Mouse (Mus musculus): ENCODE measurements around the gene Slc25a34. TPM values are rescaled to one million over a fixed set of nuclear protein-coding genes. Genes with fewer than 3 reads are reported as not detected.
A peak's percentile ranks its signal among the peaks of the same experiment; 100 is the strongest.

Slc25a34 gene
- total RNA-seq, 1 experiment from 2014 or later = not detected

GRCm38 (mm10) chr4:141624983-141625773 lies 1.6 kb upstream of the Slc25a34 start:
- ATAC-seq (replicated peaks in 1 of 2; ENCODE audit: insufficient read depth in 1 of 2, low FRiP score in 2 of 2, low TSS enrichment in 1 of 2, low read depth in 1 of 2, poor library complexity in 2 of 2, severe bottlenecking in 2 of 2) = peak; percentile 61 to 68; a peak in 3 of 4 replicates

- no peak for ATAC-seq (replicated peaks in 1 of 2; ENCODE audit: insufficient read depth in 1 of 2, low FRiP score in 2 of 2, low TSS enrichment in 1 of 2, low read depth in 1 of 2, poor library complexity in 2 of 2, severe bottlenecking in 2 of 2)
Observed at GRCm38 (mm10) chr4:141624134-141624533, 513 bp upstream of the Slc25a34 start.

DNA sequence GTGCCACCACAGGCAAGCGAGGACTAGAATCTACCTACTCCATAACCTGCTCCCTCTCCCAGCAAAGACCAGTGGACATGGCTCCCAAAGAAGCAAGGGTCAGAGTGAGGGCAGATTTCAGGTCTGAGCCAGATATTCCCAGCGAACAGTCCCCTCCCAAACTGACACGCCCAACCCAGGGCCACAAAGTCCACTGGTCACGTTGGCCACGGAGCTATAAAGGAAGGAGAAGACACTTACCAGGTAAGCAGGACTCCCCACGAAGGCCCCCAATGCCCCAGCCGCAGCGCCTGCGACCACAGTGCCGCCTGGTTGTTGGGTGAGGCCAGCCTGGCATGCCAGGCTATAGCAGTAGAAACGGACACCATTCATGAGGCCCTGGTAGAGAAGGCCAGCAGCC lies 584 bp downstream of the Slc25a34 start:
- no peak for ATAC-seq (replicated peaks in 1 of 2; ENCODE audit: insufficient read depth in 1 of 2, low FRiP score in 2 of 2, low TSS enrichment in 1 of 2, low read depth in 1 of 2, poor library complexity in 2 of 2, severe bottlenecking in 2 of 2)

- no peak for ATAC-seq (replicated peaks in 1 of 2; ENCODE audit: insufficient read depth in 1 of 2, low FRiP score in 2 of 2, low TSS enrichment in 1 of 2, low read depth in 1 of 2, poor library complexity in 2 of 2, severe bottlenecking in 2 of 2)
Observed at GRCm38 (mm10) chr4:141622580-141622979, 1.0 kb downstream of the Slc25a34 start.

DNA sequence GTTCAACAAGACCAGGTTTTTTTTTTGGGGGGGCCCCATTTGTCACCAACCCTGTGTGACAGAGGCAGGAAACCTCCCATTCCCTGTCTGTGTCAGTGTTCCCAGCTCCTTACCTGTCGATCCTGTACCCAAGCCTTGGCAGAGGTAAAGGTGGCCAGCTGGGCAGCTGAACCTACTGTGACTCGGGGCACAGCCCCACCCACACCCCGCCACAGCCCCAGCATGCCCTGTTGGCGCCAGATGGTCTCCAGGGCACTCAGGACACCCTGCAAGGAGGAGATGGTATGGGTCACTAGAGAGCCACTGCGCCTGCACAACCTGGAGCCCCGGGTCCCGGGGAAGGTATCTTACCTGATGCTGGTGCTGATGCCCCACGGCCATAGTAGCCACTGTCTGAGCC lies 1.5 kb downstream of the Slc25a34 start:
- no peak for ATAC-seq (replicated peaks in 1 of 2; ENCODE audit: insufficient read depth in 1 of 2, low FRiP score in 2 of 2, low TSS enrichment in 1 of 2, low read depth in 1 of 2, poor library complexity in 2 of 2, severe bottlenecking in 2 of 2)

DNA sequence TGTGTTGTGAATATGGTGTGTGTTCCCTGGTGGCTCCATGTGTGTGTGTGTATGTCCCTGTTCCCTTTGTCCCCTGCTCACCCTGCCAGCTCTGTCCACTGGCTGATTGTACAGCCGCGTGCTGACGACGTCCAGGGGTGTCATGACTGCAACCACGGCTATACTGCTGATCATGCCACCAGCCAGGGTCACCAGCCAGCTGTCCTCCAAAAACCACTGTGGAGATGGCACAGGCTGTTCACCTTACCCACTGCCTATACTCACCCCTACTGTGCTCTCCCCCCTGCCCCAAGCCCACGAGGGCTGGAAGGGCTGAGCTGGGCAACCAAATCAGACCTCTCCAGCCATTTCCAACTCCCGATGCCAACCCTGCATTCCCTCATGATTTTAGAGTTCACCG lies 2.3 kb downstream of the Slc25a34 start:
- ATAC-seq (replicated peaks in 1 of 2; ENCODE audit: insufficient read depth in 1 of 2, low FRiP score in 2 of 2, low TSS enrichment in 1 of 2, low read depth in 1 of 2, poor library complexity in 2 of 2, severe bottlenecking in 2 of 2) = no peak

DNA sequence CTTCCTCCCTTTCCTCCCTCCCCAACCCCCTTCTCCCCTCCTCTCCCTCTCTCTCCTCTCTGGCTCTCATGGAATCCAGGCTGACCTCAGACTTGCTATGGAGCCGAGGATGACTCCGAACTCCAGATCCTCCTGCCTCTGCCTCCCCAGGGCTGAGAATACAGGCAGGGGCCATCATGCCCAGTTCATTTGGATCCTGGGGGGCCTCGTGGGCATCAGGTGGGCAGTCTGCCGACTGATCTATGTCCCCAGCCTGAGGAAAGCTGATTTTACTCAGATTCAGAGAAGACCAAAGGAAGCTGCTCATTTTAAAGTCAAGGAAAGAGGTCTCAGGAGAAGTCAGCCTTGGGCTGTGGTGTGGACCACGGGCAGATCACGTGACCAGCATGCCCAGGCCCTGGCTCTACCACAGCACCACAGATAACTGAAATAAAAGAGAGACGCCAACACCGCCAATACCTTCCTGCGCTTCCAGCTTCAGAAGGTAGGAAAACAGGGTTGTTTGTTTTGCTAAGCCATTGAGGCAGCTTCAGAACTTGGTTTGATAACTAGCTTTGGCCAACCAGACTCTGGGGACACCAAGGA lies 4.2 kb downstream of the Slc25a34 start:
- ATAC-seq (replicated peaks in 1 of 2; ENCODE audit: insufficient read depth in 1 of 2, low FRiP score in 2 of 2, low TSS enrichment in 1 of 2, low read depth in 1 of 2, poor library complexity in 2 of 2, severe bottlenecking in 2 of 2) = no peak

DNA sequence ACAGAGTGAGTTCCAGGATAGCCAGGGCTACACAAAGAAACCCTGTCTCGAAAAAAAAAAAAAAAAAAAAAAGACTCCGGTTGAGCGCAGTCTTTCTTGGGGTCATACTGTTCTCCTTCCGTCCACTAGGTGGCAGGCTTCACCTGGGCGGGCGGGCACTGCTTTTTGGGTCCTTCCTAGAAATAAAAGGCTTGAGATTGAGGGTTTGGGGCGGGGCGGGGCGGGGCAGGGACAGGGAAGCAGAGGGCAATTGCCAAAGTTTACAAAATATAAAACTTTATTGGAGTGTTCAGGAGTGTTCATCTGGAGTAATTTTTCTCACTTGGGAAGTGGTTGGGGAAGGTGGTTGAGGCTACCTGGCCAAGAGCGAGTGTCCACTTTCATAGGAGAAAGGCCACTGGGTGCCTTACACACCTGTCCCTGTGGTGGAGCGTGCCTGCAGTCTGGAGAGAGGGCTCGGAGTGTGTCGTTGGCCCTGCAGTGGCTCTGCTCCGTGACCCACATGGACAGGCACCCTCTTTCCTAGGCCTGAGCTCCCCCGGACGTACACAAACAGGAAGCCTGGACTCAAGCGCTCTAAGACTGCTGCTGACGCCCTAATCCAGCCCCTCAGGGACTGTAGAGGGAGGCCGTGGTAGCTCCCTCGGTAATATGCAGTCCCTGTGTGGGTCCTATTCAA lies 4.9 kb downstream of the Slc25a34 start, which contains the start of gene Tmem82:
TSS of gene Tmem82 (minus strand) at position 69 of the 679 bp plus-strand sequence.
- ATAC-seq (replicated peaks in 1 of 2; ENCODE audit: insufficient read depth in 1 of 2, low FRiP score in 2 of 2, low TSS enrichment in 1 of 2, low read depth in 1 of 2, poor library complexity in 2 of 2, severe bottlenecking in 2 of 2) = peak; percentile 66 to 76

- ATAC-seq (replicated peaks in 1 of 2; ENCODE audit: insufficient read depth in 1 of 2, low FRiP score in 2 of 2, low TSS enrichment in 1 of 2, low read depth in 1 of 2, poor library complexity in 2 of 2, severe bottlenecking in 2 of 2) = no peak
Observed at GRCm38 (mm10) chr4:141617863-141618564, 5.6 kb downstream of the Slc25a34 start.

DNA sequence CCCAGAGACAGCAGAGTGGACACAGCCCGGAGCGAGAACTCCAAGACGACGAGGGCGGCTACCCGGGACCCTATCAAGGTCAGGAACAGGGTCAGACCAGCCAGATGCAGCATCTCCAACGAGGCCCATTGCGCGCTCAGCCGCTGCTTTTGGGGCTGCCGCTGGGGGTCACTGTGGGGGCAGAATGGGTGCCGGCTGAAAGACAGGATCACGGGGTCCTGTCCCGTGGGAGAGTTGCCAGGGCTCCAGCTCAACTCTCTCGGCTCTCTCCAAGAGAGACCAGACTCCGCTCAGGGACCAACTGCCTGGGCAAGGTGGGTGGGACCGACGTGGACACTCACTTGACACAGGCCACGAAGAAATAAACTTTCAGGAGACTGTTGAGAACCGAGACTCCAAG lies 6.3 kb downstream of the Slc25a34 start:
- ATAC-seq (replicated peaks in 1 of 2; ENCODE audit: insufficient read depth in 1 of 2, low FRiP score in 2 of 2, low TSS enrichment in 1 of 2, low read depth in 1 of 2, poor library complexity in 2 of 2, severe bottlenecking in 2 of 2) = peak; percentile 74 to 78

DNA sequence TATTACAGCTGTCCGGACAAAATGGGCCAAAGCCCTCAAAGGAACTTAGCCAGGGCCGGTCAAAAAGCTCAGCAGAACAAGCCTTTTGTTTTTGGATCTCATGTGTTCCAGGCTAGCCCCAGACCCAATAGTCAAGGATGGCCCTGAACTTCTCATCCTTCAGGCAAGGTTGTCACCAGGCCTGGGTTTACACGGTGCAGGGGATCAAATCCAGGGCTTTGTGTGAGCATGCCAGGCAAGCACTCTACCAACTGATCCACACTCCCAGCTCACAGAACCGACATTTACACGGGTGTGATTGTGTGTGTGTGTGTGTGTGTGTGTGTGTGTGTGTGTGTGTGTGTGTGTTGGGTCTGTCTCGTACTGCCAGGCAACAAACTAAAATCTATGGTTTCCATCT lies 6.8 kb downstream of the Slc25a34 start:
- ATAC-seq (replicated peaks in 1 of 2; ENCODE audit: insufficient read depth in 1 of 2, low FRiP score in 2 of 2, low TSS enrichment in 1 of 2, low read depth in 1 of 2, poor library complexity in 2 of 2, severe bottlenecking in 2 of 2) = no peak

GRCm38 (mm10) chr4:141614946-141615345 lies 8.7 kb downstream of the Slc25a34 start:
- ATAC-seq (replicated peaks in 1 of 2; ENCODE audit: insufficient read depth in 1 of 2, low FRiP score in 2 of 2, low TSS enrichment in 1 of 2, low read depth in 1 of 2, poor library complexity in 2 of 2, severe bottlenecking in 2 of 2) = no peak

DNA sequence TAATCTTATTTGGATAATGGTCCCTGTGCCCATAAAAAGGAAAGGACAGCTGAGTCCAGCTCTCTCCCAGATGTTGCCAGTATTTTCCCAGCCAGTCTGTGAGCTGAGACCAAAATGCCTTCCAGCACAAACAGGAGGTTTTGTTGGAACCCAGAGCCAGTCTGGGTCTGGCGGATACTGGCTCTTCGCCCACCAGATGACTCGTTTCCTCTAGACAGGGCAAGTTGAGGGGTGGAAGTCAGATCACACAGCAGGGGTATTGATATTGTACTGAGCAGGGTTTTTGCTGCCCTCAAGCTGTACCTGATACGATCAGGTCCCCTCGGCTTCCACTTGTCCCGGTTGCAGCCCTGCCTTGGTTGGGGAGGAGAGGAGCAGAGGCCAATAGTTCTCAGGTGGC lies 14.1 kb downstream of the Slc25a34 start:
- ATAC-seq (replicated peaks in 1 of 2; ENCODE audit: insufficient read depth in 1 of 2, low FRiP score in 2 of 2, low TSS enrichment in 1 of 2, low read depth in 1 of 2, poor library complexity in 2 of 2, severe bottlenecking in 2 of 2) = no peak

DNA sequence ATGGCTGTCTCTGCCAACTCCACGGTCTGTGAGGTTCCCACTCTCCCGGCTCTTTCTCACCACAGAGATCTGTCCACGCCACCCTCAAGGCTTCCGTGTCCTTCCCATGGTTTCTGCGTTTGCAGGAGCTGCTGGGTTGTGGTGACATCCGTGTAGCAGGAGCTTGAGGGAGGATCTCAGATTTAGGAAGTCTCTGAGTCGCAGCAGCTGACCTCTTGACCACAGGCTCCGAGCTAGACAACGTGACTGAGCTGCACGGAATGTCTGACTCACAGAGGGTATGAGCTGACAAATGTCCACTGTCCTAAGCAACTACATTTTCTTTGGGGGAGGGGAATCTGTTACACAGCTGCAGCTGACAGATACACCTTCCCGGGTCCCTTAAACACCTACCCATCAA lies 17.8 kb downstream of the Slc25a34 start, which contains the start of gene Fblim1:
TSS of gene Fblim1 (minus strand) at position 236 of the 400 bp plus-strand sequence.
- no peak for ATAC-seq (replicated peaks in 1 of 2; ENCODE audit: insufficient read depth in 1 of 2, low FRiP score in 2 of 2, low TSS enrichment in 1 of 2, low read depth in 1 of 2, poor library complexity in 2 of 2, severe bottlenecking in 2 of 2)

DNA sequence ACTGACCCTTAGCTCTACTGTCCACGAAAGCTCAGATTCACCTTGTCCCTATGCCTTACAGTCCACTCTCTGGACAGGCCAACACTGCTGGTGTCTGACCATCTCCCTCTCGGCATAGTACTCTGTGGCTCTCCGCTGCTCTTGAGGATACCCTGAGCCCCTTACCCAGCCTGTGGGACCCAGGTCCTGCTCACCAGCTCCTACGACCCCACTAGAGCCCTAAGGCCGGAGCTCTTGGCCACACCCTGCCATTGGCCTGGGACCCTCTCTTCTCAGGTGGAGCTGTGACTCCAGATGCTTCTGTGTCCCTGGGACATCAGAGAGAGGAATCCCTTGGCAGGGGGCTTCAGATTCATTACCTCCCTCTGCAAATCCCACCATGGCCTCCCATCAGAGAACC lies 18.2 kb downstream of the Slc25a34 start:
- no peak for ATAC-seq (replicated peaks in 1 of 2; ENCODE audit: insufficient read depth in 1 of 2, low FRiP score in 2 of 2, low TSS enrichment in 1 of 2, low read depth in 1 of 2, poor library complexity in 2 of 2, severe bottlenecking in 2 of 2)

GRCm38 (mm10) chr4:141604493-141604892 lies 19.1 kb downstream of the Slc25a34 start:
- ATAC-seq (replicated peaks in 1 of 2; ENCODE audit: insufficient read depth in 1 of 2, low FRiP score in 2 of 2, low TSS enrichment in 1 of 2, low read depth in 1 of 2, poor library complexity in 2 of 2, severe bottlenecking in 2 of 2) = no peak

- no peak for ATAC-seq (replicated peaks in 1 of 2; ENCODE audit: insufficient read depth in 1 of 2, low FRiP score in 2 of 2, low TSS enrichment in 1 of 2, low read depth in 1 of 2, poor library complexity in 2 of 2, severe bottlenecking in 2 of 2)
Observed at GRCm38 (mm10) chr4:141603921-141604320, 19.7 kb downstream of the Slc25a34 start.

All from hematopoietic stem cell, adult 5-6 weeks (primary cell).